Mouse (Mus musculus) T-cell, adult 2 months (primary cell): ENCODE results near the gene Mllt6.

Source experiments
- DNase-seq: peaks from one replicate; pipeline ENCODE4 v3.0.0; 2022; ENCODE audit warnings: low spot score

The Mllt6 gene

GRCm38 (mm10) chr11:97668160-97668559 lies 4.9 kb downstream of the Mllt6 start:
- no peak for DNase-seq

- DNase-seq: no peak
These were observed 6.1 kb downstream of the Mllt6 start for GRCm38 (mm10) chr11:97669268-97669667.

GRCm38 (mm10) chr11:97669829-97670228 lies 6.6 kb downstream of the Mllt6 start:
- no peak for DNase-seq

DNA sequence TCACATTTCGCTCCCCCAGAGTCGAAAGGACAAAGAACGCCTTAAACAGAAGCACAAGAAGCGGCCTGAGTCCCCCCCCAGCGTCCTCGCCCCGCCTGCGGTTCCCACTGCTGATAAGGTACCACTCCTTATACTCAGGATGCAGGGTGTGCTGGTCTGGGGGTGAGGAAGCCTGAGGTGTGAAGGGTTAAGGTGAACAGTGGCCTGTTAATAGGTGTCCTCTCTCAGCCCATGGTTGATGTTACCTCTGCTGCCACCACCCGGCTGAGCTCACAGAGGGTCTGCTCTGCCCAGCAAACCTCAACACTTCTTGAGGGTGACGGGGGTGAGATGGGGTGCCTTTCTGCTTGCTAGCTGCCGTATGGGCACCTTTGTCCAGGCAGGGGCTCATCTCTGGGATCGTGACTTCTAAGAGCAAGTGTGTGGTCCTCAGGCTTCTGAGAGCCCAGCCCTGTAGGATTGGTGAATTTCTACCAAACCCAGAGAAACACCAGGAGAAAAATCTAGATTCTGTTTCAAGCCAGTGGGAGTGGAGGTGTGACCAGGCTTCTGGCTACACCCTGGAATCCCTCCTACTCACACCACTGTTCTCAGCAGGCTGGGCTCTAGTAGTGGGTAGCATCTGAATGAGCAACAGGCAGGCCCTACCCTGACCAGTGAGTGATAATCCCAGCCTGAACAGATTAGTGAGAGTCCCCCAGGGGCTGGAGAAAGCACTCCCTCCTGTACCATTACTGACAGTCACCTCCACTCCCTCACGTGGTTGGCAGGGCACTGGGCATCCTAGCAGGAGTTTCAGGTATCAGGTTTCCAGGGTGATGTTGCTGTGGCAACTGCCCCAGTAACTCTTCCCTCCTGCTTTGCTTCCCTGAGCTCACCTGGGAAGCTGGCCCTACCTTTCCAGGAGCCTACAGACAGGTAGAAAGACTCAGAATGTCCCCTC lies 7.3 kb downstream of the Mllt6 start:
- no peak for DNase-seq

- DNase-seq: no peak
These were observed 7.9 kb downstream of the Mllt6 start for GRCm38 (mm10) chr11:97671177-97671527.

- no peak for DNase-seq
These were observed 9.9 kb downstream of the Mllt6 start for GRCm38 (mm10) chr11:97673148-97673547.

GRCm38 (mm10) chr11:97676050-97676754 lies 13.0 kb downstream of the Mllt6 start:
- DNase-seq: no peak

DNA sequence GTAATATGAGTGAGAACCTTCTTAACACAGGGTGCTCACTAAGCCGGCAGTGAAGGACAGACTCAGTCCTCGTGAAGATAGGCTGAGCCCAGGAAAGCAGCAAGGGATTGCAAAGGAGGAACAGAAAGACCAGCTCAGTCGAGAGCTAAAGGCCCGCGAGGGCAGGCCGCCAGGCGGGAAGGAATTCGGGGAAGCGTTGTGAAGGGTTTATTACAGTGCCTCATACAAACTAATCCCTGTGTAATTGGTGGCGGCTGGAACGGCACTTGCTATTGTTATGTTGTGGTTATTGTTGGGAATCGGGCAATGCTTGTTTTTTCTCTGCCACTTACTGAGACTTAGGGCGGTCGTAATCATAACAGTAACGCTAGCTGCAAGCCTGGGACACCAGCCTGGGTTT lies 14.2 kb downstream of the Mllt6 start:
- DNase-seq: no peak

- no peak for DNase-seq
These were observed 14.6 kb downstream of the Mllt6 start for GRCm38 (mm10) chr11:97677842-97678241.

GRCm38 (mm10) chr11:97678301-97678700 lies 15.1 kb downstream of the Mllt6 start:
- DNase-seq: no peak

DNA sequence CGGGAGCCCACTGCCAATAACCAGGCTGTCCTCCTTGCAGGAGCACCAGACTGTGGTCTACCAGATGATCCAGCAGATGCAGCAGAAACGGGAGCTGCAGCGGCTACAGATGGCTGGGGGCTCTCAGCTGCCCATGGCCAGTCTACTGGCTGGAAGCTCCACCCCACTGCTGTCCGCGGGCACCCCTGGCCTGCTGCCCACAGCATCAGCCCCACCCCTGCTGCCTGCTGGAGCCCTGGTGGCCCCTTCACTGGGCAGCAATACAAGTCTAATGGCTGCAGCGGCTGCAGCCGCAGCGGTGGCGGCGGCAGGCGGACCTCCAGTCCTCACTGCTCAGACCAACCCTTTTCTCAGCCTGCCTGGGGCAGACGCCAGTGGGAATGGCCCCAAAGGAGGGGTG lies 17.2 kb downstream of the Mllt6 start:
- no peak for DNase-seq

DNA sequence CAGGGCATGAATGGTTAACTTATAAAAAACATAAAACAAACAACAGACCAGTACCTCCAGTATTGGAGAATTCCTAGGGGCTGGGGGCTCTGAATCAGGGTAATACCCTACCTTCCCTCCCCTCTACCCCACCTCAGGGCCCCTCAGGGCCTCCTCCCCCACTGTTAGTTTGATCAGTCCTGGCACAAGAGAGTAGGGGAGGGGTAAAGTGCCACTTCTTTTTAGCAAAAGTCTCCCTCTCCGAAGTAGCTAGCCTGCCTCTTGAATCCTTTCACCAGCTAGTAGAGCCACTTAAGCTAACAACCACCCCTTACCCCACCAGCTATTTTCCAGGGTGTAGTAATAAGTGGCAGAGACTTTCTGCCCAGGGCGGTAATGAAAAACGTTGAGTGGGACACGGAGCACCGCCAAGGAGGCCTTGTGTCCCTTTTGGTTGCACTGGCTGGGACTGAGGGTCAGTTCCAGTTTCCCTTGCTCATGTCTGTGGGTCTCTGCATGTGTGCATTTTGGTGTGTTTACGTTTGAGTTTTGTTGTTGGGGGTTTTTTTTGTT lies 19.4 kb downstream of the Mllt6 start:
- DNase-seq: no peak

DNA sequence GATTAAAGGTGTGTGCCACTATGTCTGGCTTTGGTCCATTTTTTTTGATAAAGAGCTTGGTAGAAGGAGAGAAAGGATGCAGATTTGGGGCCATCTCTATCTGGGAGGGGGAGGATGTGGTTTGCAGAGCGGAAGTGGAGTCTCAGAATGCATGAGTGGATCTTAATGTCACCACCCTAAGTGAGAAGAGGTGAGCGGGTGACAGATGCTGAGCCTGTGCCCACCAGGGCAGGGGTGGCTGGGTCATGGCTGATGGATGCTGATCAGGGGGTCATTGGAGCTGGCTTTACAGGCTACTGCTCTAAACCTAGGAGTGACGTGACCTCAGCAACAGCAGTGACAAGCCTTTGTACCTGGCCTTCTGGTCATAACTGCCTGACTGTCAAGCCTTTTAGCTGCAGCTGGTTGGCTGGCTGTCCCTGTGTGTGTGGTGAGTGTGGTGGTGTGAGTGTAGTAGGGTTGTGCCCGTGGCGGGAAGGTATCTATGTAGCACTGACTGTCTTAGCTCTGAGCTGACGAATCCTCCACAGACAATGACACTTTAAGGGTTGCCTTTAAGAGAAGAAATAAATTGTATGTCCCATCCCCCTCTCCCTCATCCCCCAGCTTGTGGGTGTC lies 21.0 kb downstream of the Mllt6 start:
- DNase-seq: peak; percentile 82

GRCm38 (mm10) chr11:97684766-97685165 lies 21.6 kb downstream of the Mllt6 start:
- no peak for DNase-seq

GRCm38 (mm10) chr11:97685613-97686321 lies 22.6 kb downstream of the Mllt6 start, which contains the start of gene Cisd3:
Cisd3 (plus strand) TSS chr11:97685826.
- DNase-seq: peak; percentile 87

GRCm38 (mm10) chr11:97686322-97686908 lies 23.2 kb downstream of the Mllt6 start:
- no peak for DNase-seq

DNA sequence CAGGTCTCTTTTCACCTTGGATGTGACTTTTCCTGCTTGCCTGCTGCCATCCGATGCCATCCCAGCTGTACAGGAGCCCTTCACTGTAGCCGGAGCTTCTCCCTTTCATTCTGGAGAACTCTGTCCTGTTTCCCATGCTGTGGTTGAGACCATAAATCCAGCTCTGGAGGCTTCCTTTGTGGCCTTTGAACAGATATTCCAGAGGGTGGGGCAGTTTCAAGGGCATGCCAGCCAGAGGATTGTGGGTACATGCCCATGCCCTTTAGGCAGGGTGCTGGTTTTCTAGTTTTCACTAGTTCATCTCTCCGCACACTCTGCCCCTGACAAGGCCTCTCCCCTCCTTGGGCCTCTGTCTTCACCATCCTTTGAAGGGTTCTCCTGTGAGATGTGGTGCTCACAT lies 23.8 kb downstream of the Mllt6 start:
- no peak for DNase-seq

GRCm38 (mm10) chr11:97689861-97690260 lies 26.6 kb downstream of the Mllt6 start:
- peak; percentile 66 for DNase-seq

DNA sequence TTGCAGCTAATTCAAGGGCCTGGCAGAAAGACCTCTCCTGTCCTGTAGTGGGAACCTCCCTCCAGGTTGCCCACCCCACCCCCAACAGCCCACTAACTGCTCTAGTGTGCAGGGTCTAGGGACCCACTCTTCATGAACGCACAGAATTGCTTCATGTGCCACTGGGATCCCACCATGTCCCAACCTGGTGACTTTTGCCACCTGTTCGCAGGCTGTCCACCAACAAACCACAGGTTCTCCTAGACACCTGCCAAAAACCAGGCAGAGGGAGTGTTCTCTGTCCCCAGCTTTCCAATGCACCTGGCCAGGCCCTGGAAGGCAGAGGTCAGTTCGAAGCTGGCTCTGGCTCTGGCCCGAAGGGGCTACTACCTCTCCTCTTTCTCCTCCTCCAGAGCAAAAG lies 31.2 kb downstream of the Mllt6 start:
- no peak for DNase-seq

- DNase-seq: no peak
These were observed 31.9 kb downstream of the Mllt6 start for GRCm38 (mm10) chr11:97694921-97695711.
